Mouse (Mus musculus) C2C12 (cell line): ENCODE measurements around the gene Hcfc2. TPM values are rescaled to one million over a fixed set of nuclear protein-coding genes. Genes with fewer than 3 reads are reported as not detected.

Source experiments
- H3K27me3 ChIP-seq: one replicate; pipeline ENCODE4 v1.6.1; 2011; ENCODE audit not compliant: control insufficient read depth, insufficient read depth, insufficient read length
- H3K36me3 ChIP-seq: one replicate; pipeline ENCODE4 v1.6.1; 2011; ENCODE audit not compliant: control insufficient read depth, insufficient read depth
- H3K4me3 ChIP-seq: one replicate; pipeline ENCODE4 v1.5.1; 2011; ENCODE audit warnings: mild to moderate bottlenecking, control low read depth; ENCODE audit not compliant: poor library complexity, insufficient read depth, severe bottlenecking
- H3K79me2 ChIP-seq: one replicate; pipeline ENCODE4 v1.6.1; 2011; ENCODE audit not compliant: control insufficient read depth, insufficient read depth
- H3K79me3 ChIP-seq: one replicate; pipeline ENCODE4 v1.6.1; 2011; ENCODE audit warnings: low read depth, control low read depth
- H3ac ChIP-seq: one replicate; pipeline ENCODE3; 2011; ENCODE audit warnings: low read depth; ENCODE audit not compliant: control insufficient read depth, insufficient read length
- CEBPB ChIP-seq: IDR thresholded peaks from one replicate; pipeline ENCODE4 v1.6.1; 2011; ENCODE audit warnings: low read depth, mild to moderate bottlenecking, control low read depth, moderate library complexity
- CTCF ChIP-seq: IDR thresholded peaks from one replicate; pipeline ENCODE4 v1.5.1; 2011; ENCODE audit not compliant: control insufficient read depth, insufficient read depth, insufficient read length
- FOSL1 ChIP-seq: IDR thresholded peaks from one replicate; pipeline ENCODE4 v1.8.0; 2011; ENCODE audit warnings: mild to moderate bottlenecking, low read length; ENCODE audit not compliant: poor library complexity, insufficient read depth, severe bottlenecking
- MAX ChIP-seq: IDR thresholded peaks from one replicate; pipeline ENCODE4 v1.6.1; 2011; ENCODE audit warnings: mild to moderate bottlenecking, control low read depth
- MYOD1 ChIP-seq: IDR thresholded peaks from one replicate; pipeline ENCODE4 v1.6.1; 2011; ENCODE audit warnings: low read depth; ENCODE audit not compliant: control insufficient read depth, insufficient read length
- MYOG ChIP-seq: IDR thresholded peaks from one replicate; pipeline ENCODE4 v1.6.1; 2011; ENCODE audit not compliant: control insufficient read depth, insufficient read length; ENCODE audit errors: extremely low read depth
- USF1 ChIP-seq: IDR thresholded peaks from one replicate; pipeline ENCODE4 v1.6.1; 2011; ENCODE audit warnings: low read depth, mild to moderate bottlenecking, control low read depth, moderate library complexity
- long read RNA-seq, 2 experiments: library from polyadenylated mRNA; unstranded; transcript quantifications; one replicate each; pipeline ENCODE4 v2.0.0; 2019 to 2020
- polyA plus RNA-seq: library from polyadenylated mRNA; unstranded; fragments of >200 nt; fragmentation: generic; extraction: Trizol; gene quantifications from one replicate; pipeline ENCODE4 v1.2.1, GENCODE M21; 2012; ENCODE audit warnings: missing spikeins

Hcfc2 gene
- 9.7 TPM for polyA plus RNA-seq
- long read RNA-seq, experiment 1, partial matches to known transcripts, result 18 of 23 reads
- long read RNA-seq, experiment 1, other reads (novel, unspliced or antisense), result 5 of 23 reads
- long read RNA-seq, experiment 2, transcript Hcfc2-201 (15 exons, 3,422 nt), result major isoform, 6 of 80 reads
- long read RNA-seq, experiment 2, partial matches to known transcripts, result 60 of 80 reads
- long read RNA-seq, experiment 2, other reads (novel, unspliced or antisense), result 14 of 80 reads

GRCm38 (mm10) chr10:82695956-82696355 lies at the start of gene Hcfc2:
TSS of gene Hcfc2 (plus strand) at chr10:82696160.
- no peak for TF ChIP-seq USF1
- no peak for TF ChIP-seq FOSL1
- TF ChIP-seq MYOD1, result no peak
- TF ChIP-seq MAX, result no peak
- TF ChIP-seq MYOG, result no peak
- no peak for TF ChIP-seq CTCF
- no peak for TF ChIP-seq CEBPB
- H3K79me3 ChIP-seq, result peaks cover 12% of the 10 kb centered on the region
- peaks cover 19% of the 10 kb centered on the region for H3K79me2 ChIP-seq
- no peaks in the 10 kb centered on the region for H3K36me3 ChIP-seq
- H3K4me3 ChIP-seq, result no peak within 1 kb of the TSS
- no peak within 1 kb of the TSS for H3ac ChIP-seq
- H3K27me3 ChIP-seq, result no peaks in the 10 kb centered on the region

- Histone ChIP-seq H3K36me3 (peaks cover 61% of the 10 kb centered on the region), H3K79me2 (no peaks in the 10 kb centered on the region), H3K79me3 (no peaks in the 10 kb centered on the region), H3ac (no peak overlapping the region), H3K4me3 (no peak overlapping the region), H3K27me3 (no peaks in the 10 kb centered on the region)
- TF ChIP-seq CEBPB (no peak), FOSL1 (no peak), USF1 (no peak), MYOG (no peak), MYOD1 (no peak), MAX (no peak), CTCF (no peak)
These were observed 48.7 kb upstream of the Hcfc2 start for GRCm38 (mm10) chr10:82647205-82647811.

- no peak overlapping the region for H3ac ChIP-seq
- TF ChIP-seq MAX (no peak), CEBPB (no peak), CTCF (no peak)
- H3K79me2 ChIP-seq, result no peaks in the 10 kb centered on the region
- H3K27me3 ChIP-seq, result no peaks in the 10 kb centered on the region
- H3K79me3 ChIP-seq, result no peaks in the 10 kb centered on the region
- H3K36me3 ChIP-seq, result peaks cover 34% of the 10 kb centered on the region
- H3K4me3 ChIP-seq, result no peak overlapping the region
These were observed 44.7 kb upstream of the Hcfc2 start for GRCm38 (mm10) chr10:82651221-82651620.

GRCm38 (mm10) chr10:82652625-82653024 lies 43.3 kb upstream of the Hcfc2 start:
- no peak overlapping the region for H3K4me3 ChIP-seq
- no peak overlapping the region for H3ac ChIP-seq
- no peaks in the 10 kb centered on the region for H3K79me2 ChIP-seq
- H3K27me3 ChIP-seq, result no peaks in the 10 kb centered on the region
- peaks cover 23% of the 10 kb centered on the region for H3K36me3 ChIP-seq
- H3K79me3 ChIP-seq, result no peaks in the 10 kb centered on the region
- TF ChIP-seq FOSL1, result no peak
- TF ChIP-seq USF1, result no peak
- no peak for TF ChIP-seq MYOG

- Histone ChIP-seq H3K79me2 (no peaks in the 10 kb centered on the region), H3K4me3 (no peak overlapping the region), H3K27me3 (no peaks in the 10 kb centered on the region), H3K36me3 (peaks cover 19% of the 10 kb centered on the region), H3ac (no peak overlapping the region), H3K79me3 (no peaks in the 10 kb centered on the region)
- TF ChIP-seq USF1, result no peak
- no peak for TF ChIP-seq MAX
- no peak for TF ChIP-seq CEBPB
- no peak for TF ChIP-seq FOSL1
- TF ChIP-seq MYOG, result no peak
- no peak for TF ChIP-seq CTCF
- TF ChIP-seq MYOD1, result no peak
These were observed 41.4 kb upstream of the Hcfc2 start for GRCm38 (mm10) chr10:82654581-82654980.

GRCm38 (mm10) chr10:82661820-82662219 lies 34.1 kb upstream of the Hcfc2 start:
- TF ChIP-seq MAX, result no peak
- no peak for TF ChIP-seq CTCF
- no peak for TF ChIP-seq MYOD1
- no peak for TF ChIP-seq MYOG
- no peak for TF ChIP-seq USF1
- no peak for TF ChIP-seq CEBPB
- TF ChIP-seq FOSL1, result no peak
- H3K4me3 ChIP-seq, result no peak overlapping the region
- H3K79me3 ChIP-seq, result no peaks in the 10 kb centered on the region
- H3K36me3 ChIP-seq, result no peaks in the 10 kb centered on the region
- no peaks in the 10 kb centered on the region for H3K27me3 ChIP-seq
- H3ac ChIP-seq, result no peak overlapping the region
- H3K79me2 ChIP-seq, result no peaks in the 10 kb centered on the region
